Mouse (Mus musculus): Measurements from ENCODE around the gene P2ry12. TPM values are rescaled to one million over a fixed set of nuclear protein-coding genes. Genes with fewer than 3 reads are reported as not detected.

The P2ry12 gene
- total and polyA plus RNA-seq, 3 experiments: not detected

GRCm38 (mm10) chr3:59185662-59186061 is 77.0 kb downstream of the P2ry12 start:
- Histone ChIP-seq H3K27ac (ENCODE audit: control insufficient read depth, low read depth, low read length) (no peak overlapping the region), H3K4me1 (ENCODE audit: control insufficient read depth in 1 of 2, insufficient read depth in 2 of 2, low read length in 2 of 2) (no peaks in the 10 kb centered on the region; a peak in 1 of 4 replicates), H3K27me3 (ENCODE audit: control insufficient read depth in 1 of 2, insufficient read depth in 2 of 2, low read length in 2 of 2) (peaks cover 3 to 5% of the 10 kb centered on the region in 2 experiments; a peak in 2 of 4 replicates), H3K79me2 (ENCODE audit: control insufficient read depth, insufficient read depth, low read length, poor library complexity) (no peaks in the 10 kb centered on the region), H3K36me3 (ENCODE audit: control insufficient read depth in 1 of 2, insufficient read depth in 2 of 2, low read length in 2 of 2) (no peaks in the 10 kb centered on the region), H3K9me3 (replicated peaks; ENCODE audit: insufficient read depth, low read length) (no peaks in the 10 kb centered on the region), H3K9ac (ENCODE audit: control insufficient read depth, low read depth, low read length, poor library complexity, severe bottlenecking) (no peak overlapping the region), H3K4me3 (ENCODE audit: control insufficient read depth in 1 of 2, insufficient read depth in 1 of 2, low read depth in 2 of 2, low read length in 2 of 2) (no peak overlapping the region)
- TF ChIP-seq ZMIZ1 (IDR thresholded peaks at IDR 0.05; ENCODE audit: low read depth, low read length) (no peak), BHLHE40 (IDR thresholded peaks at IDR 0.05; ENCODE audit: borderline replicate concordance, low read depth, low read length) (no peak), MXI1 (IDR thresholded peaks at IDR 0.05; ENCODE audit: low read depth, low read length) (no peak), MAZ (IDR thresholded peaks at IDR 0.05; ENCODE audit: low read depth, low read length) (no peak), CHD1 (IDR thresholded peaks at IDR 0.05; ENCODE audit: low read depth, low read length) (no peak), EP300 (IDR thresholded peaks at IDR 0.05; ENCODE audit: low read depth in 1 of 2, low read length in 2 of 2) (no peak), ZKSCAN1 (IDR thresholded peaks at IDR 0.05; ENCODE audit: low read depth, low read length) (no peak), SMC3 (IDR thresholded peaks at IDR 0.05; ENCODE audit: low read depth, low read length) (no peak), MAFK (IDR thresholded peaks at IDR 0.05; ENCODE audit: borderline replicate concordance, low read depth, low read length) (no peak), POLR2A (IDR thresholded peaks at IDR 0.05; ENCODE audit: control insufficient read depth in 1 of 2, insufficient read depth in 1 of 2, low read depth in 1 of 2, low read length in 2 of 2, poor library complexity in 1 of 2) (no peak), JUND (IDR thresholded peaks at IDR 0.05; ENCODE audit: low read depth, low read length) (no peak), USF2 (IDR thresholded peaks at IDR 0.05; ENCODE audit: borderline replicate concordance in 1 of 2, insufficient read depth in 1 of 2, low read depth in 1 of 2, low read length in 2 of 2) (no peak), CHD2 (IDR thresholded peaks at IDR 0.05; ENCODE audit: low read length) (no peak), USF1 (IDR thresholded peaks at IDR 0.05; ENCODE audit: low read depth, low read length) (no peak), TAL1 (IDR thresholded peaks at IDR 0.05; ENCODE audit: low read length) (no peak)
- no peak for DNase-seq (ENCODE audit: low read depth, low spot score)

GRCm38 (mm10) chr3:59182129-59182528 is 80.5 kb downstream of the P2ry12 start:
- Histone ChIP-seq H3K27me3 (ENCODE audit: control insufficient read depth in 1 of 2, insufficient read depth in 2 of 2, low read length in 2 of 2) (peaks cover 2 to 4% of the 10 kb centered on the region in 2 experiments; a peak in 2 of 4 replicates), H3K4me3 (ENCODE audit: control insufficient read depth in 1 of 2, insufficient read depth in 1 of 2, low read depth in 2 of 2, low read length in 2 of 2) (no peak overlapping the region), H3K9ac (ENCODE audit: control insufficient read depth, low read depth, low read length, poor library complexity, severe bottlenecking) (no peak overlapping the region), H3K79me2 (ENCODE audit: control insufficient read depth, insufficient read depth, low read length, poor library complexity) (no peaks in the 10 kb centered on the region), H3K9me3 (replicated peaks; ENCODE audit: insufficient read depth, low read length) (no peaks in the 10 kb centered on the region), H3K4me1 (ENCODE audit: control insufficient read depth in 1 of 2, insufficient read depth in 2 of 2, low read length in 2 of 2) (no peaks in the 10 kb centered on the region; a peak in 1 of 4 replicates), H3K27ac (ENCODE audit: control insufficient read depth, low read depth, low read length) (no peak overlapping the region), H3K36me3 (ENCODE audit: control insufficient read depth in 1 of 2, insufficient read depth in 2 of 2, low read length in 2 of 2) (no peaks in the 10 kb centered on the region)
- TF ChIP-seq MYC (IDR thresholded peaks at IDR 0.05; ENCODE audit: low read depth, low read length) (no peak), MAFK (IDR thresholded peaks at IDR 0.05; ENCODE audit: borderline replicate concordance, low read depth, low read length) (no peak)
- DNase-seq (ENCODE audit: low read depth, low spot score): no peak
